In the genomic region with DNA sequence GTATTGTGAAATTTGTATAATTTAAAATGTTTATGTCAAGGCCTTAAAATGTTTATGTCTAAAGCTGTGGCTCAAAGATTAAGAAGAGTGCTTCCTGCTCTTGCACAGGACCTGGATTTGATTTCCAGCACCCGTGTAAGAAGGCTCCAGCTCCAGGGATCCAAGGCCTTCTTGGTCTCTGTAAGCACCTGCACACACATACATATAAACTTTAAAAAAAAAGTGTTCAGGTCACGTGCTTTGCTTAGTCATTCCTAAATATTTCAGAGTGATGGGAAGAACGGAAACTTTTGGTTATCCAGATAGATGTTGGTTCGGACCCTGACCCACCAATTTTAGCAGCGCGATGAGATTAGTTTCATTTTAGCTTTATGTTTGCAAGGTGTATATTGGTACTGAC, we compare ENCODE assay signal across 8 mouse cellular contexts. TPM values are rescaled to one million over a fixed set of nuclear protein-coding genes. Genes with fewer than 3 reads are reported as not detected.
DNase-seq lines count a peak whose midpoint lies in the region; ATAC-seq and TF ChIP-seq lines count a peak whose summit lies in the region.
"Had no signal": no experiment of that assay in that cellular context is flagged by ENCODE, and none has a peak within 500 bp of the region (broad histone marks: within the 10 kb centered on the region; RNA-seq: fewer than 3 reads in every experiment).

No protein-coding gene starts in this region.

- WGBS in liver, embryonic 11.5 days: 63% methylated on average over 6 of the region's 6 CpGs
- WGBS in embryonic facial prominence, embryonic 14.5 days: 73% methylated on average over 6 of the region's 6 CpGs
- 75% methylated on average over 6 of the region's 6 CpGs for WGBS in limb, embryonic 10.5 days
- WGBS in olfactory bulb, adult 2 months: 68% methylated on average over 6 of the region's 6 CpGs

- TF ChIP-seq POLR2A in olfactory bulb, adult 2 months (IDR thresholded peaks at IDR 0.05; ENCODE audit: insufficient read depth, low read depth, low read length): no peak

- H3K27me3 ChIP-seq in liver, embryonic 11.5 days (replicated peaks; ENCODE audit: control insufficient read depth, insufficient read depth, low read length): no peaks in the 10 kb centered on the region
- H3K27me3 ChIP-seq in embryonic facial prominence, embryonic 14.5 days (replicated peaks; ENCODE audit: control insufficient read depth, insufficient read depth, low read length): no peaks in the 10 kb centered on the region
- H3K27me3 ChIP-seq in limb, embryonic 10.5 days (ENCODE audit: low read depth, poor library complexity, severe bottlenecking): no peaks in the 10 kb centered on the region

- peak overlapping the region; percentile 97 for H3K27ac ChIP-seq in liver, embryonic 11.5 days (ENCODE audit: low read depth, low read length)
- peak overlapping the region; percentile 89; the same call in 1 of the 2 replicates for H3K27ac ChIP-seq in embryonic facial prominence, embryonic 14.5 days (replicated peaks; ENCODE audit: low read depth, low read length)
- no peak overlapping the region for H3K27ac ChIP-seq in limb, embryonic 10.5 days
- H3K27ac ChIP-seq in olfactory bulb, adult 2 months (ENCODE audit: insufficient read depth, low read depth, low read length): 0 out of 2 replicates have a peak overlapping the region, but pooled peaks have one; percentile 28

- DNase-seq in liver, embryonic 11.5 days (ENCODE audit: low spot score): no peak
- no peak for DNase-seq in liver
- no peak for DNase-seq in embryonic facial prominence, embryonic 14.5 days (ENCODE audit: low spot score)
- DNase-seq in limb, embryonic 10.5 days (ENCODE audit: low spot score): no peak
- DNase-seq in ovary, adult 18-20 months (ENCODE audit: low spot score): no peak
- DNase-seq in layer of hippocampus, postnatal 14 days (ENCODE audit: low spot score in 2 of 2): no peak
- DNase-seq: kidney, adult 8-10 months had no signal

- H3K36me3 ChIP-seq in liver, embryonic 11.5 days (ENCODE audit: control insufficient read depth, insufficient read depth, low read length): no peaks in the 10 kb centered on the region
- H3K36me3 ChIP-seq in embryonic facial prominence, embryonic 14.5 days (ENCODE audit: control insufficient read depth, insufficient read depth, low read length): peaks cover 4% of the 10 kb centered on the region; the same call in 1 of the 2 replicates
- H3K36me3 ChIP-seq in limb, embryonic 10.5 days: peaks cover 8% of the 10 kb centered on the region

- peak overlapping the region; percentile 17; the same call in 1 of the 2 replicates for H3K9ac ChIP-seq in liver, embryonic 11.5 days (ENCODE audit: low read depth, low read length)
- no peak overlapping the region for H3K9ac ChIP-seq in embryonic facial prominence, embryonic 14.5 days (ENCODE audit: low read depth, low read length)

- H3K9me3 ChIP-seq in liver, embryonic 11.5 days (ENCODE audit: control insufficient read depth, low read length): no peaks in the 10 kb centered on the region
- no peaks in the 10 kb centered on the region for H3K9me3 ChIP-seq in embryonic facial prominence, embryonic 14.5 days (ENCODE audit: control insufficient read depth, low read length)
- no peaks in the 10 kb centered on the region for H3K9me3 ChIP-seq in limb, embryonic 10.5 days (replicated peaks)

- H3K4me3 ChIP-seq in liver, embryonic 11.5 days (ENCODE audit: low read depth, low read length): peak overlapping the region; percentile 78
- H3K4me3 ChIP-seq in embryonic facial prominence, embryonic 14.5 days (ENCODE audit: low read depth, low read length): peak overlapping the region; percentile 61
- H3K4me3 ChIP-seq in limb, embryonic 10.5 days: peak overlapping the region; percentile 83
- no peak overlapping the region for H3K4me3 ChIP-seq in olfactory bulb, adult 2 months (ENCODE audit: insufficient read depth, low read depth, low read length)

- ATAC-seq in liver, embryonic 11.5 days (replicated peaks; ENCODE audit: low FRiP score): no peak
- no peak for ATAC-seq in embryonic facial prominence, embryonic 14.5 days (ENCODE audit: low read depth)

- 0 out of 2 replicates have a peak, but pooled peaks cover 4% of the 10 kb centered on the region for H3K4me1 ChIP-seq in liver, embryonic 11.5 days (replicated peaks; ENCODE audit: control insufficient read depth, insufficient read depth, low read length)
- peaks cover 7% of the 10 kb centered on the region; the same call in 1 of the 2 replicates for H3K4me1 ChIP-seq in embryonic facial prominence, embryonic 14.5 days (ENCODE audit: control insufficient read depth, insufficient read depth, low read length)
- peaks cover 12% of the 10 kb centered on the region for H3K4me1 ChIP-seq in limb, embryonic 10.5 days
- H3K4me1 ChIP-seq in olfactory bulb, adult 2 months (ENCODE audit: control insufficient read depth, insufficient read depth, low read length): 0 out of 2 replicates have a peak, but pooled peaks cover 2% of the 10 kb centered on the region

- peak overlapping the region; percentile 93 for H3K4me2 ChIP-seq in liver, embryonic 11.5 days
- H3K4me2 ChIP-seq in embryonic facial prominence, embryonic 14.5 days (ENCODE audit: low read depth, low read length): peak overlapping the region; percentile 74

- no peak for TF ChIP-seq CTCF in olfactory bulb, adult 2 months (IDR thresholded peaks at IDR 0.05; ENCODE audit: insufficient read depth, low read depth, low read length)

RNA-seq across cellular contexts. Expression of gene Abcc10, which starts 0.6 kb away (rescaled TPM):
- 3.9 and 4.4 TPM in 2 replicates for polyA plus RNA-seq in liver, embryonic 11.5 days (2014; fragmentation: Nextera tagmentation; extraction: Ambion mirVana)
- 5.5 and 6.6 TPM in 2 replicates for polyA plus RNA-seq in embryonic facial prominence, embryonic 14.5 days (2014; fragmentation: Nextera tagmentation; extraction: Ambion mirVana)
- polyA plus RNA-seq in limb, embryonic 10.5 days (2016; fragmentation: Nextera tagmentation; extraction: Ambion mirVana): 4.5 and 5.7 TPM in 2 replicates
- polyA plus RNA-seq in olfactory bulb, adult 2 months (2012; ENCODE audit: insufficient read depth, insufficient read length, low replicate concordance, missing spikeins): not detected in 2 replicates
- 10 to 100 TPM; 10.2 to 10.3 TPM for total RNA-seq in layer of hippocampus, postnatal 14 days (2021)

RNA-seq across cellular contexts. Expression of gene Dlk2, which starts 31.5 kb away (rescaled TPM):
- polyA plus RNA-seq in liver, embryonic 11.5 days (2014; fragmentation: Nextera tagmentation; extraction: Ambion mirVana): 0.11 and 0.23 TPM in 2 replicates
- 7.5 and 7.6 TPM in 2 replicates for polyA plus RNA-seq in embryonic facial prominence, embryonic 14.5 days (2014; fragmentation: Nextera tagmentation; extraction: Ambion mirVana)
- polyA plus RNA-seq in limb, embryonic 10.5 days (2016; fragmentation: Nextera tagmentation; extraction: Ambion mirVana): 0.65 and 1.3 TPM in 2 replicates
- polyA plus RNA-seq in olfactory bulb, adult 2 months (2012; ENCODE audit: insufficient read depth, insufficient read length, low replicate concordance, missing spikeins): not detected in 2 replicates
- total RNA-seq in layer of hippocampus, postnatal 14 days (2021): 10 to 100 TPM; 44.1 to 50.9 TPM

RNA-seq across cellular contexts. Expression of gene Tjap1, which starts 45.9 kb away (rescaled TPM):
- polyA plus RNA-seq in liver, embryonic 11.5 days (2014; fragmentation: Nextera tagmentation; extraction: Ambion mirVana): 26.4 and 29.3 TPM in 2 replicates
- polyA plus RNA-seq in embryonic facial prominence, embryonic 14.5 days (2014; fragmentation: Nextera tagmentation; extraction: Ambion mirVana): 54.5 and 57.3 TPM in 2 replicates
- 60.3 and 61.2 TPM in 2 replicates for polyA plus RNA-seq in limb, embryonic 10.5 days (2016; fragmentation: Nextera tagmentation; extraction: Ambion mirVana)
- not detected in 2 replicates for polyA plus RNA-seq in olfactory bulb, adult 2 months (2012; ENCODE audit: insufficient read depth, insufficient read length, low replicate concordance, missing spikeins)
- total RNA-seq in layer of hippocampus, postnatal 14 days (2021): 10 to 100 TPM; 43.4 to 49.2 TPM

RNA-seq across cellular contexts. Expression of gene Zfp318, which starts 54.8 kb away (rescaled TPM):
- 5.7 and 6.3 TPM in 2 replicates for polyA plus RNA-seq in liver, embryonic 11.5 days (2014; fragmentation: Nextera tagmentation; extraction: Ambion mirVana)
- polyA plus RNA-seq in embryonic facial prominence, embryonic 14.5 days (2014; fragmentation: Nextera tagmentation; extraction: Ambion mirVana): 16.1 and 16.5 TPM in 2 replicates
- polyA plus RNA-seq in limb, embryonic 10.5 days (2016; fragmentation: Nextera tagmentation; extraction: Ambion mirVana): 7.9 and 9.4 TPM in 2 replicates
- not detected in 2 replicates for polyA plus RNA-seq in olfactory bulb, adult 2 months (2012; ENCODE audit: insufficient read depth, insufficient read length, low replicate concordance, missing spikeins)
- total RNA-seq in layer of hippocampus, postnatal 14 days (2021): 10 to 100 TPM; 64.7 to 67.3 TPM

Comparison
In these comparisons a context has a peak if more than half of its experiments do, and no peak if none do; other contexts are left out.
1. RNA of gene Tjap1, which starts 45.9 kb away (polyA plus RNA-seq): 60.3 to 61.2 TPM in limb, embryonic 10.5 days, 54.5 to 57.3 TPM in embryonic facial prominence, embryonic 14.5 days and 26.4 to 29.3 TPM in liver, embryonic 11.5 days; not detected in olfactory bulb, adult 2 months; every median in the first group is over 10 times any median in the second.